Mouse (Mus musculus) liver, embryonic 14 days (tissue): ENCODE data around the gene Tspan7. TPM values are rescaled to one million over a fixed set of nuclear protein-coding genes. Genes with fewer than 3 reads are reported as not detected.

Source experiments
- polyA plus RNA-seq: library from polyadenylated mRNA; depleted of rRNA; stranded (reverse); fragments of >200 nt; gene quantifications from 2 replicates; pipeline ENCODE4 v1.2.3, GENCODE M21; 2012; rRNA removed

Tspan7 gene
- polyA plus RNA-seq, result 23.8 and 25.6 TPM in 2 replicates

DNA sequence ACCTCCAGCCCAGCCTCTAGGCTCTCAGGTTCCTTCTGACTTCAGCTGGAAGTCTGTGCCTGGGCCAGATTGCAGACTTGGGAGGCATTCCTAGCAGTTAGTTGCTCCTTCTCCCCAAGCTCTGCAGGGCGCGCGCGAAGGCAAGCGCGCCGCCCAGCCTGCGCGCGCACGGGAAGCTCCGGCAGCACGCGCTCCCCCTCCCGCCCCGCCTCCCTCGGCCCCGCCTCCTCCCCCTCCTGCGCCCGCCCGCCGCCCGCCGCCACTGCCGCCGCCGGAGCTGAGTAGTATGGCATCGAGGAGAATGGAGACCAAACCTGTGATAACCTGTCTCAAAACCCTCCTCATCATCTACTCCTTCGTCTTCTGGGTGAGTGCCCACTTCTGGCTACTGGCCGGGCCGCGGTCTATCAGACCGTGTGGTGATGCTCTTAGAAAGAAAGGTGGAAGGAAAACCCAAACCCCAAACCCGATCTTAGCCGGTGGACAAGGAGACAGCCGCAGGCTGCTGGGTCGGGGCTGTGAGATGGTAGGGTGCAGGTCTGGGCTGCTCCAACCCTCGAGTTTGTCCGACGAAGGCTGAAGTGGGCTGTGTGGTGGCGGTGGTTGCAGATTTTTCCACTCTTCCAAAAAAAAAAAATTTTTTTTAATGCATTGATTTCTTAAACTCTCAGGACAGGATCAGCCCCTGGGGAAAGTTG is at the start of gene Tspan7:
Gene Tspan7 (plus strand): TSS at position 287 of the 698 bp plus-strand sequence.

Other genes starting within 250 kb of the Tspan7 start
- 18.9 and 21.2 TPM in 2 replicates for gene Otc, start 232.9 kb upstream of the Tspan7 start, polyA plus RNA-seq
- gene Mid1ip1, start 229.9 kb downstream of the Tspan7 start, polyA plus RNA-seq, result 18.0 and 19.7 TPM in 2 replicates